Mouse (Mus musculus) thymus, postnatal 14 days (tissue): ENCODE measurements at regions not wholly inside any gene's neighbourhood (a gene's known extent, or its start where the extent isn't known, plus 50 kb on each side); places are given as distances from the start of the nearest gene placed in this dataset.

Source experiments
- DNase-seq: peaks from one replicate; pipeline ENCODE4 v3.0.0; 2021

DNA sequence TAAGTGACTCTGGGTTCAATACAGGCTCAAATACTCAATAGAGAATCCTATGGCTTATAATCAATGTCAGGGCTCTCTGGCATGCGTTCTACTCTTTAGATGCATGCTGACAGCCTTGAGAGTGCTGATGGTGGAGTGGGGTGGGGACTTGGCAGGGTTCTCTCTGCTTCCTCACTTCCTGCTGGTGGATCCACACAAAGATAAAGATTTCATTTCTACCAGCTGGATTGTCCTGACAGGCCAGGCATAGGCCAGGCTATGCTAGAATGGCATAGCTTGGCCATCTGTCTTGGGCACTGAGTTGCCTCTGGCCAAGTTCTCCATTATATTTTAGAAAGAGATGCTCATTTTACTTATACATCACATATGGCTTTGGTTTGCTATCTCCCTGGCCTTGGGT lies 206.2 kb upstream of the Plpp4 start:
- no peak for DNase-seq

DNA sequence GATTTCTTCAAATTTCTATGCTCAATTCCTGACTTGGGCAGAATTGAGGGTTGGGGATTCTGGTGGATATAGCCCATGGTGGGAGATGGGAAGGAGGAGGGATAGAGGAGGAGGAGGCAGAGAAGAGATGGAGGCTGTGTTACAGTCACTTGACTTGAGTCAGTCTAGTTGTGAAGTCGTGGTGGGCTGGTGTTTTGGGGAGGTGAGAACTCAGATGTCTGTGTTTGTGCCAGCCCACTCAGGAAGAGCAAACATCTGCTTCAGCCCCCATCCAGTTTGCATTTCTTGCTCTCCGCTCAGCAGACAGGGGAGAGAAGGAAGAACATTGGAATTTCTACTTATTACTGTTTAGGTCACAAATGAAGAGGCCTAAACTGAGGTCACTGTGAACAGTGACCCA lies 189.9 kb upstream of the Plpp4 start:
- no peak for DNase-seq

DNA sequence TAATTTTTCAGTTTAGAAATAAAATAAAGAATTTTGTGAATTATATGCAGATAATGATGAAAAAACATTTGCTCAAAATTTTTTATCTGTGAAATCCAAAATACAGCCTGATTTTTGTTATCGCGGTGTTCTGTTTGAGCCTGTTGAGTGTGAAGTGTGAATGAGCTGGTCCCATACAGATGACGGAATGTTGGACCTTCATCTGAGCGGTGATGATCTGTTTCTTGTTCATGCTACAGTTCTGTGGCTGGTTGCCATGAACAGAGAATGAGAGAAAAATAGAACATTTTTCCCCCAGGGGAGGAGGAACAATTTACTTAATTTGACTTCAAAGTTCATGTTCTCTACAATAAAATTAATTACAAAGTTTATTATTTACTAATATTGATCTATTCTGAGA lies 188.7 kb upstream of the Plpp4 start:
- no peak for DNase-seq

DNA sequence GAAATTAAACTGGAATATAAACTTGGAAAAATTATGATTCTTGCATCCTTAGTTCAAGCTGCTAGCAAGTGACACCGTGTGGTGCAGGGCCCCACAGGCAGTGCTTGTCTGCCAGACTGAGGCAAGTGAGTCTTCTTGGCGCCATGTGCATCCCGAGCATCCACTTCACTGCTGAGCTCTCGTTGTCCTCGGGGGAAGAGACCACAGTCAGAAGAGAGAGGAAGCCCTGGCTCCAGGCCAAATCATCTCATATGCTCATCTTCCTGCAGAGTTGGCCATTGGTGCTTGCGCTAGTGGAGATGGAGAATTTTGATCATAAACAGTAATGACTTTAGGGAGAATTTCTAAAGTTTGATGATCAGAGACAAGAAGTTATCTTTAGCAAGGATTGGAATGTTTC lies 177.0 kb upstream of the Plpp4 start:
- no peak for DNase-seq

DNA sequence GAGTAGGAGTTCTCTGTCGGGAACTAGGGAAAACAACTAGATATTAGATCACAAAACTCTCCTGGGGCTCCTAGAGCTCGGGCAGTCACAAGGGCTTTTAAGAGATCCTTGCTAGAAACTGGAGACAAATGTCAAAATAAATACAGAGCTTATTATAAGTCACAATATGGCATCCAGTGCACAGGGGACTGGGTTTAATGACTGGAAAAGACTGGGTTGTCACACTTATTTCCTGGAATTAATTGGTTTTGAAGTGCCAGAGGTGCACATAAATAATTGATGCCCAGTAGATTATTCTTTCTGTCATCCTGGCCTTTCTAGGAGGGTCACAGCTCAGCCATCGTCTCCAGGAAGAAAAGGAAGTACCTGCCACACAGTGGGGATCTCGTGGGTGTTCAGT lies 165.4 kb upstream of the Plpp4 start:
- DNase-seq, result no peak

DNA sequence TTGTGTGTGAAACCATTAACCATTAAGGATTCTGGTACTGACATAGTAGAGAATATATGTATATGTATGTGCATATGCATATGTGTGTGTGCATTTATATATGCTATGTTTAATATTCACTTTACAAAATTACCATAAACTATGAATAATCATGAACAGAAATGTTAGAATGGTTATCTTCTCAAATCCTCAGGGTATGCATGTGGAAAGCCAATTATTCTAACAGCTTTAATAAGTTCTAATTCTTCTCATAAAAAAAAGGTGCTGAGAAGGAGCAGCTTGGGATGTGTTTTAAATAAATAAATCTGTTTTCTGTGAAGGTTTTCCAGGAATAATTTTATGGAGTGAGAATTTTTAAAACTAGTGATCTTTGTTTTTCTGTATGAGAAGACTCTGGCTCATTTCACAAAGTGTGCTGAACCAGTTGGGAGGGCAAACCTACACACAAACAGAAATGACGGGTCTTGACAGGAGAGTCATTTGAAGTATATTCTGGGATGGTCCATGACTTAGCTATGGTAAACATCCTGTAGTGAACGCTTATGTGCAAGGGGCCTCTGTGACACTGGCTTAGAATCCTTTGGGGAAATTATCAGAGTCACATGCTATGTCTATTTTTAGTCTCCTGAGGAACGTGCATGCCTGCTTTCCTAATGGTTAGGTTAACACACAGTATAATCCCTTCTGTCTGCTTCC lies 160.3 kb upstream of the Plpp4 start:
- no peak for DNase-seq

DNA sequence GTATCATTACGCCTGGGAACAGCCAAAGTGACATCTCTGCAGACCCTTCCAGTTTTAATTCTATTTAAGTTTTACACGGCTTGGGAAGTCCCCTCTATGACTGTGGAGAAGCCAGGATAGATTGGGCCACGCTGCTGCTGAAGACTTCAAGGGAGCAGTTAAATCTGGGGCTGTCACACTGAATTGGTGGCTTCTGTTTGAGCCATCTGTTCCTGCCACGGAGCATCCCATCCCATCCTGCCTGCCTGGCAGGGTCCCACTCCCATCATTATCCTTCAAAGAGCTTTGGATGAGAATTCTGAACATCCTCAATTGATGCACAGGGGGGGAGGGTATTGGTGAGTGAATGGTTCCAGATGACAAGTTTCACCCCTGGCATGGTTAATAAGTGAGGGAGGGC lies 154.4 kb upstream of the Plpp4 start:
- DNase-seq, result no peak

DNA sequence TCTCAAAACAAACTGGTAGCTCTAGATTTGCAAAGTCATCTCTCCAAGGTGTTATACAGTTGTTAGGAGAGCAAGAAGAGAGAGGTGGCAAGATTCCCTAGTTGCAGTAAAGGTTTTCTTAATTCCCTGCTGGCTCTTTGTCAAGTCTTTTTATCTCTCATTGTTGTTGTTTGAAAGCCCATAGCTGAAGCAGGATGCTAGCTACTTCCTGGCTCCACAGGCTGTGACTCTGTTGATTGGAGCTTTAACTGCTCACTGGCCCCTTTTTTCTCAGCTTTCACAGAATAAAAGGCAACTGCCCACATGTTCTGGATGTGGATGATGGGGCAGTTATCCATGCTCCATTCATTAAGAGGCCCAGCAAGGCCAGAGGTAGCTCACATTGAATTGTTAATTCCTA lies 122.7 kb upstream of the Plpp4 start:
- DNase-seq, result no peak

DNA sequence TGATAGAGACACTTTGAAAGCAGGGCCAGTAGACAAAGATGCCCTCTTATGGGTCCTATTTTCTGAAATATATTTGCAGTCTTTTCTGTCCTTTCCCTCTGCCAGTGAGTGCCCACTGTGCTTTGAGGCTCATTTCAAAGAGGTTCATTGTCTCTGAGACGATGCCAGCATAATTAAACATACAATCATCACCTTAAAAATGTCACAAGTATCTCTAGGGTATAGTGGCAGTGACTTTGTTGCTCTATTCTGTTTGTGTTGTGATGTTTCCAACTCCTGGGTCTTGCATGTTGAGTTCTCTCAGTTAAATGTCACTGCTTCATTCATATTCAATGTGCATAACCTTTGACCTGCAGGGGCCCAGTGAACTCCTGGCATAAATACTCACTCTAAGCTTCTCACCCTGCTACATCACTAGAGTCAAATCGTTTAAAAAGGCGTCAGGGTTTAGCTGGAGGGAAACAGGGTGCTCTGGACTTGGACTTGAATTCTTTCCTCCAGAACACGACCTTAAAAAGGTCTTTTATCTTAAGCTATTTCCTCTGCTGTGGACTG lies 122.1 kb upstream of the Plpp4 start:
- no peak for DNase-seq

DNA sequence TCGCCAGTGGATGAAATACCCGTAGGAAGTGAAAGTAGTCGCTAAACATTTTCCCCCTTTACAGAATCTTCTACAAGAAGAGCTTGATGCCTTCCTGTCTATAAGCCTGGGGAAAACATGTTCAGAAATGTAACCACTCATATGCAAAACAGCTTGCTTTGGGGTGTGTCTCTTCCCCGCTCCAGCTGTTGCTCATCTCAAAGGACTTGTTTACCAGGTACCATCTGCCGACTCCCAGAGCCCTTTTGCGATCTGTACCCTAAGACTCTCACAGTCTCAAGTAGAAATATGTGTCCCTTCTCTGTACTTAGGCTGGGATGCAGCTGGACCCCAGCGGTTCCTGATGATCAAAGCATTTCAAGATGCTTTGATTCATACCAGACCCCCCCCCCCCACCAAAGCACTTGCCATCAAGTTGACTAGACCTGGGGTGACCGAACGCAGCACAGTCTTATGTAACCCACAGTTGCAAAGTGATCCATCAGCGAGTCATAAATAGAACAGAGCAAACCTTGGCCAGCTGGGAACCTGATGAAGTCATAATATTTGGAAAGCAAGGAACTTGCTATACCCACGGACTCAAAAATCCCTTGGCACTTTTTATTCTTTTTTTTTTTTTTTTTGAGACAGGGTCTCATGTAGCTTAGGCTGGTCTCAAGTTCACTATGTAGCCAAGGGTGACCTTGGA lies 119.4 kb upstream of the Plpp4 start:
- DNase-seq, result no peak

DNA sequence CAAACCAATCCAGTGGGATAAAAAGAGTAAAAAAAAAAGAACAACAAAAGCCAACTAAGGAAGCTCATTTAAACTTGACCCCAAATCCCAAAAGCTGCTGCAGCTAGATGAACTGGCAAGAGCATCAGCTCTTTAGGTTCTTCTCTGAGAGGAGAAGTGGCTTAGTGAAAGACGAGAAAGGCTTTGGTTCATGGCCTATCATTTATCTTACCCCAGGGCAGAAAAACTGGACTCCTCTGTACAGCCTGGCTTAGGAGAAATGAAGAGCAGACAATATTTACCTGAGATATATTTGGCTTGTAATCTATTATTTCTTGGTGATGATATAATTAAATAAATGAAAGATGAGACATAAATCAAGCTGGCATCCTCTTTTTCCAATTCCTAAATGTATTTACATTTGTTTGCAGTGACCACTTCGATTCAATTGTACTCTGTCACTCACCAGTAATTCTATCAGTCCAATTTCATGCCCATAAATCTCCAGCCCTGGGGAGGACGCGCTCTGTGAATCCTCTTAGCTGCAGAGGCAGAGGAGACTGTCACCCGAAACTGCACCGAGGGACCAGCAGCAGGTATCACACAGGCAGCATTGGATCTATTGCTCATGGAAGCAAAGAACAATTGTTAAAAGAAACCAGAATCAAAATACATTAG lies 114.8 kb upstream of the Plpp4 start:
- DNase-seq, result no peak

DNA sequence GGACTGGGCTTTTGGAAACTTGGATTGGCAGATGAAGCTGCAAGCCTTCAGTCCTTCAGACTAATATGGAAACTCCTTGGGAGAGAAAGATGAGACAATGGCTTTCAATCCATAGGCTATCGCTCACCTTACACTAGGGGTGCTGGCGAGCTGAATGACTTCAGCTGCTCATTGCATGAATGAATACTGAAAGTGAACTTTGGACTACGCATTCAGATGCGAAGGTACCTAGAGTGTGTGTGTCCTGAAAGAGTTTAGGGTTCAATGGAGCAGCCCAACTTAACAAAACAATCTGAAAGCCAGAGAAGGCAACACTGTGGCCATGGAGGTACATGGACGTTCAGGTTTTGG lies 114.3 kb upstream of the Plpp4 start:
- no peak for DNase-seq

DNA sequence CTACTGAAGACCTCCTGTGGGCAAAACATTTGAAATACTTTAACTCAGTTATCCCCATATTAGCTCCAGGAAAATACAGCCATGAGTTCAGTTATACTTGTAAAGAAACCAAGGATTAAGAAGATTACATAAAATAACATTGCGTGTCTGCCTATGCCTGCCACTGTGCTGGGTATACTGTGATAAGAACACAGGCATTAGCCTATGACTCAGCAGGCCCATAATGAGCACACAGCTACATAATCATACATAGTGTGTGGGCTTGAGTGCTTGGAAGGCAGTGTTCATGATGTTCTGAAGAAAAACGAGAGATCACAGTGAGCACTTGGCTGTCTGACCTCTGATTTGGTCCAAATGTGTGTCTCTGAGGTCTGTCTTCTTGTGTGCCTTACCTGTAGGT lies 101.3 kb upstream of the Plpp4 start:
- DNase-seq, result no peak

DNA sequence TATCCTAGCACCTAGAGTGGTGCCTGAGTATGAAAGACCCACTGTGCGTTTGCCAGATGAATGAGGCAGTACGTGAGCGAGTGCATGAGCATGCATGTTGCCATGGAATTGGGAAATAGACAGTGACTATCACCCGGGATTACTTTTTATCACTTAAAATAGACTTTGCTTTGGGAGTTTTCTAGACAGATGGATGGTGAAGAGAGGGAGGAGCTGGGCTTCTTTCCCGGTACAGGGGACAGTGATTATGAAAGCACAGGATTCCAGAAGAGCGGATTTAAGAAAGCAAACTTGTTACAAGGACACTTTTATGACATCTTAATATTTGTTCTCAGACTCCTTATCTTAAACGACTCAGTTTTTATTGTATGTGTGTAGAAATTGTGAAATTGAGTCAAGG lies 86.9 kb upstream of the Plpp4 start:
- no peak for DNase-seq

DNA sequence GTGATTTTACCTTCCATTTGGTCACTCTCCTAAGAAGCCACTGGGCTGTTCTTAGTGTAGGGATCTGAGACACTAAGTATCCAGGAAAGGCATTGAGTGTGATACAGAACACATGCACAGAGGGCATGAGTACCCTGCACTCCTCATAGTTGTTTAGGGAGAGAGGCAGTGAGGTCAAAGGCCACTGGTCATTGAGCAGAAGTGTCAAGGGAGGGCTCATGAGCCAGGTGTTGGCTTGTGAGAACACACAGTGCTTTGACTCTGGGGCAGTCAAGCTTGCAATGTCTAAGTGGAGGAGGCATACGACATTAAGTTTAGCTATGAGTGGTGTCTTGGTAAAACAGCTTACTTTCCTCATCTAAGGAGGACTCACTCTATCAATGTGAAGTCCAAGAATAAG lies 65.9 kb upstream of the Plpp4 start:
- DNase-seq, result no peak

DNA sequence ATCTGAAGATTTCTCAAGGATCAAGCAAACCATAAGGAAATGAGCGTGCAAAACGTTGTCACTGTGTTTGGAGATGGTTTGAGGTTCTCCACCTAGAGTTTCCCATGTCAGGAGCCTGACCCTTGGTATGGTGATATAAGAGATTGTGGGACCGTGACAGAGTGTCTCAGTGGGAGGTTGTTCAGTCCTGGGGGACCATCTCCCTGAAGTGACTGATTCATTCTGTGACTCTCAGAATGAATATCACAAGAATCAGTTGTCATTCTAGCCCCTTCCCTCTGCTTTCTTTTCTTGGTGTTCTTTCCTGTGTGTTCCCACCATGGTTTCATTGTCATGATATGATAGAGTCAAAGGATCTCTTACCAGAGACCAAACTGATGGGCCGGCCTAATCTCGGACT lies 49.8 kb upstream of the Plpp4 start:
- no peak for DNase-seq
